In the genomic region with DNA sequence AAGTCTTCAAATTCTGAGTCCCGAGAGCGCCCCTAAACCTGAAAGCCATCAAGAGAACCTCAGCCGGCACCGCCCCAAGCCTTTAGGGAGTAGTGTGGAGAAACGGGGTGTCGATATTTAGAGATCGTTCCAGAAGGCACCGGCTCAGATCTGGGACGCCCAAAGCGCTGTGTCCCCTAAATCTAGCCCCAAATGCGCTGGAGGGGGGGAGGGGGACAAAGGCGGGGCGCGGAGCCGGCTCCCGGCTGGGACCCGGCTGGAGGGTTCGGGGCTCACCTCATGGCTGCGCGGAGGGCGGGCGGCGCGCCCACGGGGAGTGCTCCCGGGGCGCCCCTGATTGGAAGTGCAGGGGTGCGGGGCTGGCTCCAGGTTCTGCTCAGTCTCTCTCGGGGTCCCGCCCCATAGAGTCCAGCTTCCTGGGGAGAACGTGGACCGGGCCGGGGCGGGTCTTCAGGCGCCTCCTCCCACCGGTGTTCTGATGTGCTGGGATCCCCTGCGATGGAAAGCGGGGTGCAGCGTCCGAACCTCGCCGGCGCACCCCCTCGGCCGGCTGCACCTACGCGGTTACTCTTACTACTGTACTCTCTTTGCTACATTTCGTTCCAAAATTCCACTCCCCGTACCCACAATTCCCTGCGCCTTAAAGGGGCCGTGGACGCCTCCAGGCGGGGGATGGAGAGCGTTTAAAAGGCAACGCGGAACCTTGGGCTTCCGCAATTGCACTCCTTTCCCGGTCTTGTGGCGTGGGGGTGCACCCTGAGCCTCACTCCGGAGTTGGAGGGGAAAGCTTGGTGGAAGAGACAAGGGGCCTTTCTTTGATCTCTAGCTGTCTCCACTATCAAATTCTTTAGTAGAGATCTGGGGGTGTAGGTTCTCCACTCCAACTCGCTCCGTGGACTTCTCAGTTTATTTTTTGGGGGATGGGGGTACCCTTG, we compare ENCODE assay signal across 7 mouse cellular contexts. TPM values are rescaled to one million over a fixed set of nuclear protein-coding genes. Genes with fewer than 3 reads are reported as not detected.
DNase-seq lines count a peak whose midpoint lies in the region; ATAC-seq and TF ChIP-seq lines count a peak whose summit lies in the region.

A gene (minus strand): TSS at position 580 of the 935 bp plus-strand sequence.

- ATAC-seq in intestine, postnatal 0 days = peak; percentile 74
- peak; percentile 63 for ATAC-seq in midbrain, embryonic 11.5 days (ENCODE audit: low FRiP score)

- H3K27me3 ChIP-seq in embryonic facial prominence, embryonic 10.5 days (replicated peaks; ENCODE audit: low read depth, poor library complexity, severe bottlenecking) = 0 out of 2 replicates have a peak, but pooled peaks cover 4% of the 10 kb centered on the region
- H3K27me3 ChIP-seq in intestine, postnatal 0 days (replicated peaks; ENCODE audit: control insufficient read depth, insufficient read depth, low read length) = no peaks in the 10 kb centered on the region
- H3K27me3 ChIP-seq in midbrain, embryonic 11.5 days (ENCODE audit: control insufficient read depth, insufficient read depth, low read length) = no peaks in the 10 kb centered on the region

- under 1% methylated on average over 62 of the region's 62 CpGs for WGBS in embryonic facial prominence, embryonic 10.5 days
- WGBS in intestine, postnatal 0 days = under 1% methylated on average over 60 of the region's 62 CpGs
- under 1% methylated on average over 54 of the region's 62 CpGs for WGBS in midbrain, embryonic 11.5 days

- peak; percentile 25 for TF ChIP-seq CTCF in intestine, postnatal 0 days (IDR thresholded peaks at IDR 0.05; ENCODE audit: low read depth)

- intact Hi-C loops in left cerebral cortex, postnatal 4 days (cut with DNase I) = no loop called here

- peak within 1 kb of the TSS; percentile 75 for H3K4me3 ChIP-seq in embryonic facial prominence, embryonic 10.5 days
- peak within 1 kb of the TSS; percentile 93 for H3K4me3 ChIP-seq in intestine, postnatal 0 days (ENCODE audit: low read depth, low read length)
- peak within 1 kb of the TSS; percentile 96 for H3K4me3 ChIP-seq in midbrain, embryonic 11.5 days (ENCODE audit: low read depth, low read length)

- H3K36me3 ChIP-seq in embryonic facial prominence, embryonic 10.5 days (replicated peaks) = peaks cover 18% of the 10 kb centered on the region
- peaks cover 6% of the 10 kb centered on the region; the same call in 1 of the 2 replicates for H3K36me3 ChIP-seq in intestine, postnatal 0 days (ENCODE audit: control insufficient read depth, insufficient read depth)
- H3K36me3 ChIP-seq in midbrain, embryonic 11.5 days (ENCODE audit: control insufficient read depth, insufficient read depth, low read length) = no peaks in the 10 kb centered on the region

- DNase-seq in adrenal gland, postnatal 14 days = peak; percentile 92
- DNase-seq in embryonic facial prominence, embryonic 10.5 days (ENCODE audit: low spot score) = peak; percentile 86
- peak; percentile 51 for DNase-seq in gonadal fat pad, adult 2 months (ENCODE audit: low read depth)
- peak; percentile 77 for DNase-seq in left cerebral cortex, postnatal 4 days
- peak; percentile 99 for DNase-seq in midbrain, embryonic 11.5 days (ENCODE audit: low spot score, missing footprints)
- peak; percentile 71 for DNase-seq in skeletal muscle tissue, adult 2 months (ENCODE audit: low read depth, low spot score)

- H3K27ac ChIP-seq in embryonic facial prominence, embryonic 10.5 days (replicated peaks) = peak within 1 kb of the TSS; percentile 90
- H3K27ac ChIP-seq in intestine, postnatal 0 days (ENCODE audit: low read depth, low read length) = peak within 1 kb of the TSS; percentile 95
- peak within 1 kb of the TSS; percentile 61 for H3K27ac ChIP-seq in midbrain, embryonic 11.5 days (ENCODE audit: low read depth, low read length)

- peak within 1 kb of the TSS; percentile 71 for H3K9ac ChIP-seq in intestine, postnatal 0 days (ENCODE audit: low read depth, low read length)
- H3K9ac ChIP-seq in midbrain, embryonic 11.5 days (ENCODE audit: low read length) = peak within 1 kb of the TSS; percentile 85

- peak within 1 kb of the TSS; percentile 95 for H3K4me2 ChIP-seq in intestine, postnatal 0 days (replicated peaks; ENCODE audit: low read depth)
- H3K4me2 ChIP-seq in midbrain, embryonic 11.5 days = peak within 1 kb of the TSS; percentile 97

- no peaks in the 10 kb centered on the region for H3K9me3 ChIP-seq in embryonic facial prominence, embryonic 10.5 days
- no peaks in the 10 kb centered on the region for H3K9me3 ChIP-seq in intestine, postnatal 0 days (ENCODE audit: control insufficient read depth)
- no peaks in the 10 kb centered on the region for H3K9me3 ChIP-seq in midbrain, embryonic 11.5 days (ENCODE audit: control insufficient read depth, low read length)

- H3K4me1 ChIP-seq in embryonic facial prominence, embryonic 10.5 days = peaks cover 37% of the 10 kb centered on the region
- H3K4me1 ChIP-seq in intestine, postnatal 0 days (replicated peaks; ENCODE audit: control insufficient read depth, insufficient read depth, low read length) = no peaks in the 10 kb centered on the region
- H3K4me1 ChIP-seq in midbrain, embryonic 11.5 days (ENCODE audit: control insufficient read depth, insufficient read depth, low read length) = peaks cover 13% of the 10 kb centered on the region

RNA-seq across cellular contexts. Expression of the gene that starts here (rescaled TPM):
- 62.0 and 79.0 TPM in 2 replicates for total RNA-seq in adrenal gland, postnatal 14 days (2021)
- polyA plus RNA-seq in embryonic facial prominence, embryonic 10.5 days (2016; fragmentation: Nextera tagmentation; extraction: Ambion mirVana) = 56.7 and 61.1 TPM in 2 replicates
- polyA plus RNA-seq in gonadal fat pad, adult 2 months (2012; rRNA removed) = 61.0 and 82.5 TPM in 2 replicates
- polyA plus RNA-seq in intestine, postnatal 0 days (2015; fragmentation: Nextera tagmentation; extraction: Ambion mirVana) = 98.5 and 106 TPM in 2 replicates
- total RNA-seq in left cerebral cortex, postnatal 4 days (2021) = 10 to 100 TPM; 45.3 to 46.6 TPM
- polyA plus RNA-seq in midbrain, embryonic 11.5 days (2014; fragmentation: Nextera tagmentation; extraction: Ambion mirVana) = 46.0 and 46.9 TPM in 2 replicates

Comparison
In these comparisons a context has a peak if more than half of its experiments do, and no peak if none do; other contexts are left out.
1. Peak in every context shown above with its lines: DNase-seq, ATAC-seq, H3K4me3 ChIP-seq and H3K27ac ChIP-seq.